Mouse (Mus musculus): ENCODE measurements around the gene Foxn3. TPM values are rescaled to one million over a fixed set of nuclear protein-coding genes. Genes with fewer than 3 reads are reported as not detected.
A peak's percentile ranks its signal among the peaks of the same experiment; 100 is the strongest.

The Foxn3 gene
- polyA plus RNA-seq, 1 experiment from 2014 or later: 74.5 TPM

DNA sequence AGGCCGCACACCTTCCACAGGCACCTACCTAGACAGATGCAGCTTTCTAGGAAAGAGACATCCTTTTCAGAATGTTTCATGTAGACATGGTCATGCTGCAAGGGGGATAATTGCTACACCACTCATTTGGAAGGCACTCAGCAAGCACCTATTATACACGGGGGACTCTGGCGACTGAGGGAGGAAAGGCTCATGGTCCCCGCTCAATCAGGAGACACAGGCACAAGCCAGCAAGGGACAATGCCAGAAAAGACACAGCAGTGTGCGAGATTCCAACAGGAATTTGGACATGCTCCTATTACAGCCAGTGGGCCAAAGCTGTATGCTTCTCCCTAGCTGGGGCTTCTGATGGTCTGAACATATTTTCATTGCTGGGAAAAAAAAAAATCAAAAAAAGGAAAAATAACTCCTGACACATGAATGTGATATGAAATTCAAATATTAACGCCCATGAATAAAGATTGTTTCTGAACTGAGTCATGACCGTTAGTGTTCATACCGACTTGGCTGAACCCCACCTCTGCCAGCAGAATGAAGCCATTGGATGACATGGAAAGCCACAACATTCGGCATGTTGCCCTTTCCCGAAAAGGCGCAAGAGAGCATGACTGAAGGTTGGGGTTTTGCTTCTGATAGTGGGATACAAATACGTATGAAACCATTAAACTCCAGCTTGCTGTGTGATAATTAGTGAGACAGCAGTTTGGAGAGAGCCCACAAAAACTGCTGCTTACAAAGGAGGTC is 299.6 kb downstream of the Foxn3 start:
- Histone ChIP-seq H3K4me1 (replicated peaks) (peaks cover 59% of the 10 kb centered on the region), H3K27me3 (no peaks in the 10 kb centered on the region), H3K36me3 (no peaks in the 10 kb centered on the region), H3K4me3 (no peak overlapping the region), H3K9ac (no peak overlapping the region), H3K9me3 (peaks cover 3% of the 10 kb centered on the region; the same call in 1 of the 2 replicates), H3K27ac (replicated peaks) (0 out of 2 replicates have a peak overlapping the region, but pooled peaks have one; percentile 19), H3K4me2 (no peak overlapping the region)
- WGBS: 78% methylated on average over 12 of the region's 12 CpGs
- ATAC-seq (ENCODE audit: low read depth): no peak

- no peaks in the 10 kb centered on the region for H3K27me3 ChIP-seq
- H3K9me3 ChIP-seq: peaks cover 3% of the 10 kb centered on the region; the same call in 1 of the 2 replicates
- no peak overlapping the region for H3K9ac ChIP-seq
- H3K4me1 ChIP-seq (replicated peaks): peaks cover 62% of the 10 kb centered on the region
- 97% methylated on average over 1 of the region's 1 CpGs for WGBS
- H3K4me3 ChIP-seq: no peak overlapping the region
- ATAC-seq (ENCODE audit: low read depth): no peak
- no peaks in the 10 kb centered on the region for H3K36me3 ChIP-seq
- no peak overlapping the region for H3K4me2 ChIP-seq
- no peak overlapping the region for H3K27ac ChIP-seq (replicated peaks)
These were observed 300.5 kb downstream of the Foxn3 start for GRCm38 (mm10) chr12:99262840-99263239.

- Histone ChIP-seq H3K4me1 (replicated peaks) (peaks cover 64% of the 10 kb centered on the region), H3K4me2 (no peak overlapping the region), H3K9ac (no peak overlapping the region), H3K27ac (replicated peaks) (no peak overlapping the region), H3K9me3 (peaks cover 3% of the 10 kb centered on the region; the same call in 1 of the 2 replicates), H3K27me3 (no peaks in the 10 kb centered on the region), H3K36me3 (no peaks in the 10 kb centered on the region), H3K4me3 (no peak overlapping the region)
- 84% methylated on average over 11 of the region's 11 CpGs for WGBS
- no peak for ATAC-seq (ENCODE audit: low read depth)
These were observed 301.2 kb downstream of the Foxn3 start for GRCm38 (mm10) chr12:99262066-99262599.

DNA sequence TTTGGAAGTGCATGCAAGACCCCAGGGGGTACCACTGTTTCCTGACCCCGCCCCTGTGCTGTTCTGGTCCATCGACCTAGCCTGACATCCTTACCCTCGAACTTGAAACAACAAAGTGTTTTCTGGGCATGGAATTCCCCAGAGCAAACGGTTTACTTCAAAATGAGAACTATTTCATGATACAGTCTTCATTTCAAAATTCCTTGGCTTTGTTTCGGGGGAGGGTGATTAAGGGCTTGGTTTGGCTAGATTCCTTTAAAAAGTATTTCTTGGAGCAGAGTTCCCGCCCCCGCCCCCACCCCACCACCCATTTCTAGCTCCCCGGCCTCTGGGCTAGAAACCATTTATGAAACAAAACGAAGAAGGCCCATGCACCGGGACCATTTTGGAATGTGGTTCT is 303.2 kb downstream of the Foxn3 start:
- no peak overlapping the region for H3K9ac ChIP-seq
- no peak for ATAC-seq (ENCODE audit: low read depth)
- H3K4me3 ChIP-seq: no peak overlapping the region
- 77% methylated on average over 10 of the region's 10 CpGs for WGBS
- no peak overlapping the region for H3K4me2 ChIP-seq
- peaks cover 3% of the 10 kb centered on the region; the same call in 1 of the 2 replicates for H3K9me3 ChIP-seq
- H3K27me3 ChIP-seq: no peaks in the 10 kb centered on the region
- no peaks in the 10 kb centered on the region for H3K36me3 ChIP-seq
- no peak overlapping the region for H3K27ac ChIP-seq (replicated peaks)
- peaks cover 62% of the 10 kb centered on the region for H3K4me1 ChIP-seq (replicated peaks)

GRCm38 (mm10) chr12:99257570-99257969 is 305.8 kb downstream of the Foxn3 start:
- Histone ChIP-seq H3K4me1 (replicated peaks) (peaks cover 61% of the 10 kb centered on the region), H3K27ac (replicated peaks) (0 out of 2 replicates have a peak overlapping the region, but pooled peaks have one; percentile 28), H3K4me2 (no peak overlapping the region), H3K27me3 (no peaks in the 10 kb centered on the region), H3K36me3 (no peaks in the 10 kb centered on the region), H3K9ac (no peak overlapping the region), H3K9me3 (no peaks in the 10 kb centered on the region), H3K4me3 (no peak overlapping the region)
- no peak for ATAC-seq (ENCODE audit: low read depth)
- 59% methylated on average over 5 of the region's 5 CpGs for WGBS

GRCm38 (mm10) chr12:99256997-99257396 is 306.4 kb downstream of the Foxn3 start:
- no peak for ATAC-seq (ENCODE audit: low read depth)
- H3K9ac ChIP-seq: no peak overlapping the region
- peaks cover 57% of the 10 kb centered on the region for H3K4me1 ChIP-seq (replicated peaks)
- H3K27ac ChIP-seq (replicated peaks): 0 out of 2 replicates have a peak overlapping the region, but pooled peaks have one; percentile 28
- no peak overlapping the region for H3K4me2 ChIP-seq
- H3K27me3 ChIP-seq: no peaks in the 10 kb centered on the region
- no peaks in the 10 kb centered on the region for H3K9me3 ChIP-seq
- no peaks in the 10 kb centered on the region for H3K36me3 ChIP-seq
- H3K4me3 ChIP-seq: no peak overlapping the region
- WGBS: 86% methylated on average over 8 of the region's 8 CpGs

- Histone ChIP-seq H3K9me3 (no peaks in the 10 kb centered on the region), H3K9ac (no peak overlapping the region), H3K27me3 (no peaks in the 10 kb centered on the region), H3K4me2 (no peak overlapping the region), H3K36me3 (no peaks in the 10 kb centered on the region), H3K4me3 (no peak overlapping the region), H3K4me1 (replicated peaks) (peaks cover 57% of the 10 kb centered on the region), H3K27ac (replicated peaks) (no peak overlapping the region)
- 92% methylated on average over 5 of the region's 5 CpGs for WGBS
- ATAC-seq (ENCODE audit: low read depth): no peak
These were observed 306.9 kb downstream of the Foxn3 start for GRCm38 (mm10) chr12:99256463-99256862.

GRCm38 (mm10) chr12:99254436-99254835 is 308.9 kb downstream of the Foxn3 start:
- Histone ChIP-seq H3K4me1 (replicated peaks) (peaks cover 48% of the 10 kb centered on the region), H3K9me3 (no peaks in the 10 kb centered on the region), H3K9ac (no peak overlapping the region), H3K4me3 (no peak overlapping the region), H3K36me3 (no peaks in the 10 kb centered on the region), H3K27me3 (no peaks in the 10 kb centered on the region), H3K4me2 (no peak overlapping the region), H3K27ac (replicated peaks) (no peak overlapping the region)
- ATAC-seq (ENCODE audit: low read depth): no peak
- WGBS: 84% methylated on average over 8 of the region's 8 CpGs

DNA sequence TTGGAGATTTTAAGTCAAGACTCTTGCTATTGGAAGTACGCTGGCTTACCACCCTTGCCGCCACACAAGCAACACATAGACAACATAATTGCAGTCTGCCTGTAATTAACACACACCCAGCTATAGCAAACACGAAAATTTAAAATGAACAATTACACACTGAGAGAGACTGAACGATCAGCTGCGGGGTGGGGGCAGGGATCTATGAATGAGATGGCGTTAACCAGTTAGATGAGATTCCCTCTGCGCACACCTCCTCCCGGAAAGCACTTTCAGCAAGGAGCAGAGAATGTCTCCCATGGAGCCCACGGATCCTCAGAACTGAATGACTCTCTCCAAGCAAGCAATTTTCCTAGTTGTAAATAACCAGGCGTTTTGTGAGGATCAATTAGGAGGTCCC is 309.8 kb downstream of the Foxn3 start:
- Histone ChIP-seq H3K27me3 (no peaks in the 10 kb centered on the region), H3K4me1 (replicated peaks) (peaks cover 49% of the 10 kb centered on the region), H3K36me3 (no peaks in the 10 kb centered on the region), H3K9ac (no peak overlapping the region), H3K4me3 (no peak overlapping the region), H3K4me2 (no peak overlapping the region), H3K27ac (replicated peaks) (peak overlapping the region; percentile 30; the same call in 1 of the 2 replicates), H3K9me3 (no peaks in the 10 kb centered on the region)
- 0 out of 2 replicates have a peak, but pooled peaks have one; percentile 43 for ATAC-seq (ENCODE audit: low read depth)
- 41% methylated on average over 10 of the region's 10 CpGs for WGBS

DNA sequence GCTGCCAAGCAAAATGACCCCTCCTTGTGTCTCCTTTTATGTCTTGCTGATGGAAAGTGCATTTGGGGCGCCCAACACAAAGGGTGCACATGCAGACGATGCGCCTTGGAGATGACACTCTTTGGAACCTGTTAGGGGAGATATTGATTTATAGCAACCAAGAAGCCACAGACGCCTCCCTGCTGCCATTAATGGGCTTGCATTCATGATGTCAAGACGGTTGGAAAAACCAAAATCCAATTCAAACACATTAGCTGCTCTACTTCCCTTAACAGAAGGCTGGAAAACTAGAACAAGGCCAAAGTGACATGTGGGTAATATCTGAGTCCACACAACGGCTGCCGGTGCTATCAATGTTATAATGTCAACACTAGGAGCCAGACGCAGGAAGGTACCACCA is 314.8 kb downstream of the Foxn3 start:
- Histone ChIP-seq H3K9me3 (no peaks in the 10 kb centered on the region), H3K27me3 (no peaks in the 10 kb centered on the region), H3K9ac (no peak overlapping the region), H3K4me2 (no peak overlapping the region), H3K36me3 (no peaks in the 10 kb centered on the region), H3K4me3 (no peak overlapping the region), H3K27ac (replicated peaks) (no peak overlapping the region), H3K4me1 (replicated peaks) (peaks cover 38% of the 10 kb centered on the region)
- WGBS: 46% methylated on average over 8 of the region's 8 CpGs
- ATAC-seq (ENCODE audit: low read depth): no peak

- Histone ChIP-seq H3K9me3 (no peaks in the 10 kb centered on the region), H3K4me2 (no peak overlapping the region), H3K4me1 (replicated peaks) (peaks cover 33% of the 10 kb centered on the region), H3K27me3 (no peaks in the 10 kb centered on the region), H3K27ac (replicated peaks) (no peak overlapping the region), H3K9ac (no peak overlapping the region), H3K4me3 (no peak overlapping the region), H3K36me3 (no peaks in the 10 kb centered on the region)
- WGBS: 75% methylated on average over 6 of the region's 6 CpGs
- ATAC-seq (ENCODE audit: low read depth): no peak
These were observed 315.4 kb downstream of the Foxn3 start for GRCm38 (mm10) chr12:99247939-99248338.

DNA sequence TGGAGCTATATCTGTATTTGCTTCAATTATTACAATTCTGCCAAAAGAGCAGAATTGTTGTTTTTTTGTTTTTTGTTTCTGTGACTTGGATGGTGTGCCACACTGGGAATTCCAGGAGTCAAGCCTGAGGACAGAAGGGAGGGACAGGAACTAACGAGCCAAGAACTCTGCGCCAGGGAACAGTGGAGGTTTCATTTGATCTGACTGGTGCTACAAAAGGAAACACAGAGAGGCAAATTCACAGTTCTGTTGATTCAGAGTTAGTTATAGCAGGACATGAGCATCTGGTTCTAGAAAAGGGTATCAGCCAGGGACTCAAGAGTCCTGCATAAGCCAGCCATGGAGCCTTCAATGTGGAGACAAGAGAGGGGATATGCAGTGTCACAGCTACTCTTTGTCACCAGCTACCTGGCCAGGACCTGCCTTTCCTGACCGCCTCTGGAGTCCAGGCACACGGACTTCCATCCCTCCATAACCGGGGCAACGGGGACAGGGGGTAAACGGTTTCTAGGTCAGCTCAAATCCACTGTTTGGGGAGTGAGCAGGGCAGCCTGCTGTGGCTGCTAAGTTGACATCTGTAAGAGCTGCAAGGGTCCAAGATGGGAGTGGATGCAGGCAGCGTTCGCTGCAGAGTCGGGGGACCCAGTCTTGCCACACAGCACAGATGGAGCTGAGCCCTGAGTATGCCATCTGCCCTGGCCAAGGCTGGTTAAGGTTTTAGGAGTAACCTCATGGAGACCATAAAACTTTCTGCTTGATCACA is 316.2 kb downstream of the Foxn3 start:
- ATAC-seq (ENCODE audit: low read depth): 0 out of 2 replicates have a peak, but pooled peaks have one; percentile 49
- H3K4me2 ChIP-seq: no peak overlapping the region
- H3K9ac ChIP-seq: no peak overlapping the region
- H3K4me3 ChIP-seq: no peak overlapping the region
- H3K4me1 ChIP-seq (replicated peaks): peaks cover 31% of the 10 kb centered on the region
- H3K36me3 ChIP-seq: no peaks in the 10 kb centered on the region
- WGBS: 77% methylated on average over 10 of the region's 10 CpGs
- no peaks in the 10 kb centered on the region for H3K27me3 ChIP-seq
- peak overlapping the region; percentile 2; the same call in 1 of the 2 replicates for H3K27ac ChIP-seq (replicated peaks)
- H3K9me3 ChIP-seq: no peaks in the 10 kb centered on the region

All from neural tube, embryonic 13.5 days (tissue).